Mouse (Mus musculus) heart, postnatal 0 days (tissue): ENCODE measurements around the gene Cant1. TPM values are rescaled to one million over a fixed set of nuclear protein-coding genes. Genes with fewer than 3 reads are reported as not detected.

ENCODE experiments used
- ATAC-seq: fragments of 200-750 bp; cut with Nextera tagmentation; 2 replicates; pipeline ENCODE4 v1.8.0; 2017; ENCODE audit warnings: low read depth, moderate number of reproducible peaks, moderate library complexity; ENCODE audit not compliant: insufficient read depth
- DNase-seq: peaks from one replicate; pipeline ENCODE4 v3.0.0-alpha.2; 2016; ENCODE audit warnings: low spot score
- H3K27ac ChIP-seq: fragments of 300-500 bp; sonication (generic); 2 replicates; pipeline ENCODE4 v1.5.1; 2014; ENCODE audit warnings: low read depth, mild to moderate bottlenecking
- H3K27me3 ChIP-seq: fragments of 300-500 bp; sonication (generic); 2 replicates; pipeline ENCODE4 v1.6.1; 2014; ENCODE audit warnings: low read length, mixed read lengths; ENCODE audit not compliant: control insufficient read depth, insufficient read depth
- H3K36me3 ChIP-seq: fragments of 300-500 bp; sonication (generic); replicated peaks from 2 replicates; pipeline ENCODE4 v1.6.1; 2014; ENCODE audit warnings: low read length, mixed read lengths; ENCODE audit not compliant: control insufficient read depth, insufficient read depth
- H3K4me1 ChIP-seq: fragments of 300-500 bp; sonication (generic); 2 replicates; pipeline ENCODE4 v1.6.1; 2014; ENCODE audit warnings: antibody characterized with exemption; ENCODE audit not compliant: control insufficient read depth, insufficient read depth
- H3K4me2 ChIP-seq: fragments of 300-500 bp; sonication (generic); 2 replicates; pipeline ENCODE4 v1.6.1; 2014; ENCODE audit warnings: low read depth, mild to moderate bottlenecking, low read length, moderate library complexity
- H3K4me3 ChIP-seq: fragments of 300-500 bp; sonication (generic); 2 replicates; pipeline ENCODE4 v1.5.1; 2014; ENCODE audit warnings: low read depth, low read length
- H3K9ac ChIP-seq: fragments of 300-500 bp; sonication (generic); replicated peaks from 2 replicates; pipeline ENCODE4 v1.6.1; 2014; ENCODE audit warnings: low read depth, low read length, mixed read lengths
- H3K9me3 ChIP-seq: fragments of 300-500 bp; sonication (generic); replicated peaks from 2 replicates; pipeline ENCODE4 v1.6.1; 2016; ENCODE audit warnings: low read length; ENCODE audit not compliant: control insufficient read depth
- CTCF ChIP-seq: IDR thresholded peaks from 2 replicates; pipeline ENCODE4 v1.5.1; 2016; ENCODE audit warnings: antibody characterized with exemption, control low read depth, low read depth
- EP300 ChIP-seq: IDR thresholded peaks from 2 replicates; pipeline ENCODE4 v1.6.1; 2016; ENCODE audit warnings: antibody characterized with exemption, low read depth
- WGBS: fragments of 180-500 bp; shearing (Covaris S2); extraction: QIAGEN DNeasy Blood & Tissue Kit; methylation state at CpG from one replicate; pipeline ENCODE4 v1.1.7; 2014; 5-methylcytosine and 5-hydroxymethylcytosine counted together
- polyA plus RNA-seq: library from polyadenylated mRNA; unstranded; fragments of >200 nt; fragmentation: Nextera tagmentation; extraction: Ambion mirVana; gene quantifications from 2 replicates; pipeline ENCODE4 v1.2.1, GENCODE M21; 2015
- total RNA-seq: library from RNA; depleted of rRNA; stranded (reverse); fragments of >200 nt; gene quantifications from 2 replicates; pipeline ENCODE4 v1.2.3, GENCODE M21; 2014; ENCODE audit warnings: low replicate concordance

Cant1 gene
- total and polyA plus RNA-seq, 2 experiments from 2014 or later = 10.4 to 35.5 TPM

DNA sequence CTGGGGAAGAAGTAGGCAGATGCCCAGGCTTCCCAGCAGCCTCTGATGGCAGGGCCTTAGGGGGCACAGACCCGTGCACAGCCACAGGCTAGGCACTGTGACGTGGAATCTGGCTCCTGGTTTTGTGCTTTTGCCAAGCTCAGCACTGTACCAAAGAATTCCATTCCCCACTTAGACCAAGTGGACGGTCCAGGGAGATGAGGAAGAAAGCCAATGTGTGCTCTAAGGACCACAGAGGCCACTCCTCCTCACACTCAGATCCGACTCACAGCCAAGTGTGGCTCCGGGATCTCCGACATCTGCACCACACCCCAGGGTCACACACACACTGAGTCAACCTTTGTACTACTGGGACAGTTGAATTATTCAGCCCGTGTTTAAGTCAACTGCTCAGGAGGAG, 2.8 kb downstream of the Cant1 start:
- ATAC-seq (no peak), DNase-seq (no peak)
- Histone ChIP-seq H3K4me2 (no peak overlapping the region), H3K27ac (no peak overlapping the region), H3K36me3 (peaks cover 20% of the 10 kb centered on the region; the same call in 1 of the 2 replicates), H3K4me3 (no peak overlapping the region), H3K27me3 (no peaks in the 10 kb centered on the region), H3K4me1 (peaks cover 6% of the 10 kb centered on the region), H3K9me3 (no peaks in the 10 kb centered on the region), H3K9ac (no peak overlapping the region)
- 70% methylated on average over 7 of the region's 7 CpGs for WGBS
- TF ChIP-seq EP300 = no peak
- TF ChIP-seq CTCF = no peak

DNA sequence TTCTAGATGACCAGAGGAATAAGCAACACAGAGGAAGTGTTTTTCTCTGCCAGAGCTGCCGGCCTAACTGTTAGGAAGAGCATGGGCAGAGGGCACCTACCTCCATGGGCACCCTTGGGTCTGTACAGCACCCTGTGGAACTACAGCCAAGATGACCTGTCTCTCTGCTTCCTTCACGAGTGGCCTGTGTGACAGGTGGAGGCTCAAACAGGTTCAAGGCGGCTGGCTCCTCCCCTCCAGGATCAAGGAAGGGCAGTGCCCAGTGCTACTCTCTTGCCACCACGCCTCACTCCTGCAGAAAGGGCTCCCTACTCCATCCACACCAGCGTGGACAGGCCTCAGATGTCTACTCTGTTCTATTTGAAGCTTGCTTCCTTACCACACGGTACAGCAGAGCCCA, 3.3 kb downstream of the Cant1 start:
- no peak overlapping the region for H3K27ac ChIP-seq
- 84% methylated on average over 6 of the region's 6 CpGs for WGBS
- H3K4me3 ChIP-seq = no peak overlapping the region
- ATAC-seq (no peak), DNase-seq (no peak)
- no peaks in the 10 kb centered on the region for H3K9me3 ChIP-seq
- no peaks in the 10 kb centered on the region for H3K27me3 ChIP-seq
- peaks cover 25% of the 10 kb centered on the region for H3K36me3 ChIP-seq
- H3K4me1 ChIP-seq = peaks cover 6% of the 10 kb centered on the region
- H3K4me2 ChIP-seq = no peak overlapping the region
- H3K9ac ChIP-seq = no peak overlapping the region
- TF ChIP-seq CTCF (no peak), EP300 (no peak)

DNA sequence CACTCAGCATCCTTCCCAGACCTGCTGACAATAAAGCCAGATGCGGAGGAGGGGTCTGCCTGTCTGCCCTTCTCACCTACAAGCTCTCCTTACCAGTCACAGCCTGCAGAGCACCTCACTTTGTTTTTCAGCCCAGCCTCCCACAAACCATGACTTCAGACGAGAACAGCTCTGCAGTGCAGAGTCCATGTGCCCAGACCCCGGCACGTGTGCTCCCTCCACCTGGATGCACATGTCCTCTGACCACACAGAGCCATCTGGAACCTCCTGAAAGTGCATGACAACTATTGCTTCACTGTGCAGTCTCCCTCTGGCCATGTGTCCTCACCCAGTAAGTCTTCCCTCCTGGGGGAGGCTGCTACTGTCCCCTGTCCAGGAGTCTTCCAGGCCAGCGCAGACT, 4.6 kb downstream of the Cant1 start:
- Histone ChIP-seq H3K27ac (no peak overlapping the region), H3K4me1 (peaks cover 6% of the 10 kb centered on the region), H3K9ac (no peak overlapping the region), H3K4me2 (no peak overlapping the region), H3K9me3 (no peaks in the 10 kb centered on the region), H3K4me3 (no peak overlapping the region), H3K36me3 (peaks cover 32% of the 10 kb centered on the region), H3K27me3 (no peaks in the 10 kb centered on the region)
- ATAC-seq (no peak), DNase-seq (no peak)
- TF ChIP-seq EP300 (no peak), CTCF (no peak)
- WGBS = 89% methylated on average over 5 of the region's 5 CpGs

DNA sequence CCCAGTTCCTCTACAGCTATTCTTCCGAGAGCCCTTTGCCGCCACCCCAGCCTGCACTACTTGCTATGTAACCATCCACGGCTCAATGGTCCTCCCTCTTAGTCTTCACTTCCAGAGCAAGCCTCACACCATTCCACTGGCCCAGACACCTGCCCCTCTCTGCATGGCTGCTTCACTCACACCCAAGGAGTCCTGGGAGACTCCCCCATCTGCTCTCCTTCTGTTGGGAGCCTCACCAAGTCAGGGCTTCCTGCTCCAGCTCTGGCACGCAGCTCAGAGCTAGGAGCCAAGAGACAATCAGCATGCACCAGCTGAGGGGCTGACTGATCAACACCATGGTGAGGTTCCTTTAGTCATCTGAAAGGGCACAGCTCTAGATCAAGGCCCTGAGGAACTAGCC, 5.8 kb downstream of the Cant1 start:
- H3K27me3 ChIP-seq = no peaks in the 10 kb centered on the region
- H3K36me3 ChIP-seq = peaks cover 40% of the 10 kb centered on the region
- H3K4me1 ChIP-seq = peaks cover 4% of the 10 kb centered on the region
- H3K4me3 ChIP-seq = no peak overlapping the region
- H3K27ac ChIP-seq = peak overlapping the region; percentile 15; the same call in 1 of the 2 replicates
- H3K9ac ChIP-seq = no peak overlapping the region; the same call in 1 of the 2 replicates
- no peak for DNase-seq
- H3K9me3 ChIP-seq = no peaks in the 10 kb centered on the region
- WGBS = 63% methylated on average over 4 of the region's 4 CpGs
- ATAC-seq = no peak
- no peak overlapping the region for H3K4me2 ChIP-seq
- no peak for TF ChIP-seq CTCF
- no peak for TF ChIP-seq EP300

DNA sequence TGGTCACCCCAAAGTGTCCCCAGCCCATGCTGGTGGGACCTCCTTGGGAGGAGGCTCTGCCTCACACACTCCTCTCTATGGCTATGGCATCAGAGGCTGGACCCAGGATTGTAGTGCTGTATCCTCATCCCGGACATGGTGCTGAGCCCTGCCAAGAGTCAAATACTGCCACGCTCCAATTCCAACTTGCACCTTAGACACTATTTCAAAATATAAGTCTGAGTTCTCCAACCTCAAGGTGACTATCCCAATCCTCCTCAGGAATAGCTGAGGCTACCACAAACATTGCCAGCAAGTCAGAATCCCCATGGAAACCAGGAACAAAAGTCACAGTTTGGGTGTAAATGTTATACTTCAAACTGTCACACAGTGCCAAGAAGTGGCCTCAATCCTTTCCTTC, 6.3 kb downstream of the Cant1 start:
- no peak for TF ChIP-seq CTCF
- TF ChIP-seq EP300 = no peak
- peaks cover 44% of the 10 kb centered on the region for H3K36me3 ChIP-seq
- no peaks in the 10 kb centered on the region for H3K4me1 ChIP-seq

DNA sequence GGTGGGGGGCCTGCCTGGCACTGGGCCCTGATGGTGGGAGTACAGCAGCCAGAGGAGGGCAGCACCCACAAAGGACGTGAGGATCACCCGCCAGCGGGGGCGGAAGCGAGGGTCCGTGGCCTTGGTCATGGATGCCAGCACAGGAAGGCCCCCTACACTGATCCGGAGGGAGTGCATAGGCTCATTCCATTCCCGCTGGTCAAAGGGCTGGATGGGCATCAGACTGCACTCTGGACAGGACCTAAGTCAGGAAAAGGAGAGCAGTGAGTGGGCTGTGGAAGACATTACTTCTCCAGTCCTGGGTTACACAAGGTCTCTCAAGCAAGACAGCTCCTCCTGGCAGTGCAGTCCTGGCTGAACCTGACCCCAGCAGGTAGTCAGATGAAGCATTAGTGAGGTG, 7.6 kb downstream of the Cant1 start:
- ATAC-seq (no peak), DNase-seq (no peak)
- H3K36me3 ChIP-seq = peaks cover 58% of the 10 kb centered on the region
- H3K4me1 ChIP-seq = no peaks in the 10 kb centered on the region
- no peaks in the 10 kb centered on the region for H3K9me3 ChIP-seq
- H3K4me2 ChIP-seq = no peak overlapping the region
- H3K9ac ChIP-seq = no peak overlapping the region
- no peak overlapping the region for H3K4me3 ChIP-seq
- H3K27me3 ChIP-seq = no peaks in the 10 kb centered on the region
- 92% methylated on average over 8 of the region's 8 CpGs for WGBS
- H3K27ac ChIP-seq = no peak overlapping the region
- TF ChIP-seq CTCF = no peak
- TF ChIP-seq EP300 = no peak

More for the DNA sequence above, 6.3 kb downstream of the Cant1 start:
- Histone ChIP-seq H3K4me2 (no peak overlapping the region), H3K27me3 (no peaks in the 10 kb centered on the region), H3K4me3 (no peak overlapping the region), H3K9ac (no peak overlapping the region), H3K27ac (0 out of 2 replicates have a peak overlapping the region, but pooled peaks have one; percentile 15), H3K9me3 (no peaks in the 10 kb centered on the region)
- WGBS = 73% methylated on average over 2 of the region's 2 CpGs
- DNase-seq (no peak), ATAC-seq (no peak)
